Mouse (Mus musculus): ENCODE results near the gene Hist1h2bf.

- TF ChIP-seq CTCF (IDR thresholded peaks at IDR 0.05; ENCODE audit: low read depth, low read length) (no peak), POLR2A (IDR thresholded peaks at IDR 0.05; ENCODE audit: extremely low read depth, insufficient read depth, low read length) (no peak)
These were observed 3.1 kb upstream of the Hist1h2bf start for GRCm38 (mm10) chr13:23576906-23577639.
